Mouse (Mus musculus) heart, postnatal 4 days (tissue): ENCODE results near the gene Olfr366. TPM values are rescaled to one million over a fixed set of nuclear protein-coding genes. Genes with fewer than 3 reads are reported as not detected.
"Not testable (repeated sequence)": the region's sequence is repeated elsewhere in the genome, so short reads cannot be mapped to it uniquely, and the experiment has no call there.

Source experiments
- DNase-seq: peaks from one replicate; pipeline ENCODE4 v3.0.0; 2021
- total RNA-seq, 2 experiments: library from RNA; stranded (reverse); gene quantifications; 2 replicates each; pipeline ENCODE4 v1.2.3; 2021

Gene Olfr366
- not detected for total RNA-seq

- no peak for DNase-seq
Measured at GRCm38 (mm10) chr2:37211274-37211673, at the start of gene Olfr366. Olfr366 (plus strand) TSS chr2:37211574.

DNA sequence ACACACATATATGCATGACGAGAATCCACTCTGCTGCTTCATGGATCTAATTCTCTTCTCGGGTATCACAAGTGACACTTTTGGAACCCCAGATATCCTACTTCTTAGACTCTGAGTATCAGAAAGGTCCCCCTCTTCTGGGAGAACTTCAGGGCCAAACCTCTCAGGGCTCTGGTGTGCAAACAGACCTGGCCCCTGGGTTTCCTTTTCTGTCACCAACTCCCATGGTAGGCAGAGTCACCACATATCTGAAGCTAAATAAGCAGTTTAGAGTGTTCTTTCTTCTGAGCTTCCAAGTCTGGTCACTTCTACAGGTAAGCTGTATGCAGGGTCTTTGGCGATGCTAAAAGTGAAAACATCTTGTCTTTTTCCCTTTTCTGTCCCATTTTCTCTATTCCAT is 23.5 kb upstream of the Olfr366 start, which contains the start of gene Olfr365:
TSS of gene Olfr365 (plus strand) at position 301 of the 400 bp plus-strand sequence.
- no peak for DNase-seq

- DNase-seq = not testable (repeated sequence)
Measured at GRCm38 (mm10) chr2:37261781-37262180, 50.4 kb downstream of the Olfr366 start.

Other genes starting within 250 kb of the Olfr366 start
- gene Olfr357, start 217.7 kb upstream of the Olfr366 start, total RNA-seq = not detected
- not detected for gene Olfr358, start 202.2 kb upstream of the Olfr366 start, total RNA-seq
- gene Olfr360, start 145.8 kb upstream of the Olfr366 start, total RNA-seq = not detected
- not detected for gene Olfr361, start 122.3 kb upstream of the Olfr366 start, total RNA-seq
- not detected for gene Olfr362, start 93.7 kb upstream of the Olfr366 start, total RNA-seq
- not detected for gene Olfr364-ps1, start 72.3 kb upstream of the Olfr366 start, total RNA-seq
- gene Olfr365, start 23.4 kb upstream of the Olfr366 start, total RNA-seq = not detected
- not detected for gene Olfr368, start 114.9 kb downstream of the Olfr366 start, total RNA-seq
- gene Pdcl, start 147.8 kb downstream of the Olfr366 start, total RNA-seq = 10 to 100 TPM; 32.6 to 38.2 TPM
- gene Rc3h2, start 211.3 kb downstream of the Olfr366 start, total RNA-seq = 10 to 100 TPM; 45.1 to 51.6 TPM
- gene Zbtb26, start 231.6 kb downstream of the Olfr366 start, total RNA-seq = 1 to 10 TPM; 5.3 to 5.5 TPM
- gene Zbtb6, start 231.6 kb downstream of the Olfr366 start, total RNA-seq = 1 to 10 TPM; 6.7 to 7.0 TPM
- gene Rabgap1, start 231.7 kb downstream of the Olfr366 start, total RNA-seq = 10 to 100 TPM; 47.4 to 48.4 TPM